Mouse (Mus musculus) regulatory T cell (primary cell): ENCODE measurements around the gene Numa1.
"Not testable (repeated sequence)": the region's sequence is repeated elsewhere in the genome, so short reads cannot be mapped to it uniquely, and the experiment has no call there.

Experiments used
- in situ Hi-C: fragments of 300-600 bp; cut with MboI, MseI; formaldehyde crosslinking; loops from one replicate; pipeline ENCODE4 v1.15.1; 2025; ENCODE audit warnings: high pct_unique_total_duplicates

The Numa1 gene

DNA sequence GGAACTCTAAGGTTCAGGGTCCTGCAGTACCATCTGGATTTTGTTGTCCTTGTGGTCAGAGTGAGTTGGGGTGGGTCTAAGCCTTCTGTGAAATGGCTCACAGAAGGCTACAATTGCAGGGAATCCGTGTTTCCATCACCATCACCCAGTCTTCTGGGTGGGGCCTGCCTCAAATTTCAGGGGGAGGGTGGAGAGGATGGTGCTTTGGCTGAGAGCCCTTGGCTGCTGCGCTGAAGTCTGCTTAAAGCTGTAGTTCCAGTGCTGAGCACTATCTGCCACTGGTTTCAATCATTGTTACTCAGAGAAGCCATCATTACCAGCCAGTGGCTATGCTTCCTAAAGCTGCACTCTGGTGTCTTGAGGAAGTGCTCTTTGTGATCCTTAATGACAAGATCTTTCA, 40.6 kb downstream of the Numa1 start:
- in situ Hi-C loops: no loop called here

DNA sequence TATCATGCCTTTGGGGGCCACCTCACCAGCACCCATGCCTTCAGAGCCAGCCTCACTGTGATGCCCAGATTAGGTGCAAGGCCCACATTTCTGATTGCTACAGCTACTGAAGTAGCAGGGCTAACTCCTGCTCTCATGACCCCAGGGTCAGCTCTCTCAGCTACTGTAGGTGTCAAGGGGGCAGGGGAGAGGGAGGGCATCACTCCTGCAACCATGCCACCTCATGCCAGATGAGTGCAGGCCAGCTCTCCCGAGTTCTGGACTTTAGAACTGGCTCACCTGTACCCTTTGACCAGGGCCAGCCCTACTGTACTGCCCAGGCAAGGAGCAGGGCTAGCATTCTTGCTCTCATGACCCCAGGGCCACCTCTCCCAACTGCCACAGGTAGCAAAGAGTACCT, 48.8 kb downstream of the Numa1 start:
- in situ Hi-C loops: loop anchor here (10.0 kb wide), 1 partner anchor 1978 kb away; the partner anchor contains the start of gene Chrdl2

DNA sequence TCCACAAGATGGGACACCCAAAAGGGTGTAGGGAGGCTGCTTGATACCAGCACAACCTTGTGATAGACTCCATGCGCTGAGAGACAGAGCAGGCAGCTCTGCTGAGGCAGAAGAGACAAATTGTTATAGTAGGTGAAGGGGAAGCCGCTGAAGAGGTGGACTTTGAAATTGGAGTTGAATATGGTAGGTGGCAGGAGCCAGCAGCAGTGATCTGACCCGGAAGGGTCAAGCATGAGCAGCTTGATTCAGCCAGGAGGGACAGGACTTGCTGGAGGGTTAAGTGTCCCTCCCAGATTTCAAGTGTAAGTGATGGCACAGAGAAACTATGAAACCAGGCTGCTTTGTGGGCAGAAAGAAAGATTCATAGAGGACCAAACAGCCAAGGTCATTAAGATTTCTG, 51.2 kb downstream of the Numa1 start:
- in situ Hi-C loops: loop anchor here (10.0 kb wide), 1 partner anchor 1980 kb away; the partner anchor contains the start of gene Chrdl2

GRCm38 (mm10) chr7:101994241-101994640, 60.3 kb downstream of the Numa1 start:
- in situ Hi-C loops: no loop called here

DNA sequence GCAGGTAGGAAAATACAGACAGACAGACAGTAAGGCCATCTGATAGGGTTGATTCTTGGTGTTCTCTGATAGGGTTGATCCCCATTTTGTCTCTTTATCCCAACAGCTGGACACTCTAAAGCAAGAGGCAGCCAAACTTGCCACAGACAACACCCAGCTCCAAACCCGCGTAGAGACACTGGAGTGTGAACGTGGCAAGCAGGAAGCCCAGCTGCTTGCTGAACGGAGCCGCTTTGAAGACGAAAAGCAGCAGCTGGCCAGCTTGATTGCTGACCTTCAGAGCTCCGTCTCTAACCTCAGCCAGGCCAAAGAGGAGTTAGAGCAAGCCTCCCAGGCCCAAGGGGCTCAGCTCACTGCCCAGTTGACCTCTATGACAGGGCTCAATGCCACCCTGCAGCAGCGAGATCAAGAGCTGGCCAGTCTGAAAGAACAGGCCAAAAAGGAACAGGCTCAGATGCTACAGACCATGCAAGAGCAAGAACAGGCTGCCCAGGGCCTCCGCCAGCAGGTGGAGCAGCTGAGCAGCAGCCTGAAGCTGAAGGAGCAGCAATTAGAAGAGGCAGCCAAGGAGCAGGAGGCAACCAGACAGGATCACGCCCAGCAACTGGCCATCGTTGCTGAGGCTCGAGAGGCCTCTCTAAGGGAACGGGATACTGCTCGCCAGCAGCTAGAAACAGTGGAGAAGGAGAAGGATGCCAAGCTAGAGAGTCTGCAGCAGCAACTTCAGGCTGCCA, 64.5 kb downstream of the Numa1 start:
- in situ Hi-C loops: no loop called here

- in situ Hi-C loops: no loop called here
Measured at GRCm38 (mm10) chr7:101999461-102000151, 65.7 kb downstream of the Numa1 start.

DNA sequence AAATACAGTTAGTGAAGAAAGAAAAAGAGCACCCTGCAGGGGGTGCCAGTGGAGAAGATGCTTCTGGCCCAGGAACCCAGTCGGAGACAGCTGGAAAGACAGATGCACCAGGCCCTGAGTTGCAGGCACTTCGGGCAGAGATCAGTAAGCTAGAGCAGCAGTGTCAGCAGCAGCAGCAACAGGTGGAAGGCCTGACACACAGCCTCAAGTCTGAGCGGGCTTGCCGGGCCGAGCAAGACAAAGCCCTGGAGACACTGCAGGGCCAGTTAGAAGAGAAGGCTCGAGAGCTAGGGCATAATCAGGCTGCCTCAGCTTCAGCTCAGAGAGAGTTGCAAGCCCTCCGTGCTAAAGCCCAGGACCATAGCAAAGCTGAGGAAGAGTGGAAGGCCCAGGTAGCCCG, 66.4 kb downstream of the Numa1 start:
- in situ Hi-C loops: no loop called here

DNA sequence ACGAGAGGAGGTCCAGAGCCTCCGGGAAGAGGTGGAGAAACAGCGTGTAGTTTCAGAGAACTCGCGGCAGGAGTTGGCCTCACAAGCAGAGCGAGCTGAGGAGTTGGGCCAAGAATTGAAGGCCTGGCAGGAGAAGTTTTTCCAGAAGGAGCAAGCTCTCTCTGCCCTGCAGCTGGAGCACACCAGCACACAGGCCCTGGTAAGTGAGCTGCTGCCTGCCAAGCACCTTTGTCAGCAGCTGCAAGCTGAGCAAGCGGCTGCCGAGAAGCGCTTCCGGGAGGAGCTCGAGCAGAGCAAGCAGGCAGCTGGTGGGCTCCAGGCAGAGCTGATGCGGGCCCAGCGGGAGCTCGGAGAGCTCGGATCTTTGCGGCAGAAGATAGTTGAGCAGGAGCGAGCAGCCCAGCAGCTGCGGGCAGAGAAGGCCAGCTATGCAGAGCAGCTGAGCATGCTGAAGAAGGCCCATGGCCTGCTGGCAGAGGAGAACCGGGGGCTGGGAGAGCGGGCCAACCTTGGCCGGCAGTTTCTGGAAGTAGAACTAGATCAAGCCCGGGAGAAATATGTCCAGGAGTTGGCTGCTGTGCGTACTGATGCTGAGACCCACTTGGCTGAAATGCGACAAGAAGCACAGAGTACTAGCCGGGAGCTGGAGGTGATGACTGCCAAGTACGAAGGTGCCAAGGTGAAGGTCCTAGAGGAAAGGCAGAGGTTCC, 67.2 kb downstream of the Numa1 start:
- in situ Hi-C loops: no loop called here

DNA sequence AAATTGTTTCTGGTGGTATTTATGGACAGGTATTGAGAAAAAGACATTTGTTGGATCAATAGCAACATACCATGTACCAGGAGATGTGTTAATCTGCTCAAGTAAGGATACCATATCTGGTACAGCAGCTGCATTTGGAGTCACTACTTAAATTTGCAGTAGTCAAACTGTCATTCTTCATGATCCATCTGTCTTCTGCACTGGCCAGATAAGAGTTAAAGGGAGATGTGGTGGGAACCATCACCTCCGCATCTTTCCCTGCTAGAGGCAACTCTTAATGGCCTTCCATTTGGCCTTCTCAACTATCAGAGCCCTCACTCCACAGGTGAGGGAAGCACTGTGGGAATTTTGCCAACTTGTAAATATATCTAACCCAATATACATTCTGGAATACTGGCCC, 72.6 kb downstream of the Numa1 start:
- in situ Hi-C loops: no loop called here

DNA sequence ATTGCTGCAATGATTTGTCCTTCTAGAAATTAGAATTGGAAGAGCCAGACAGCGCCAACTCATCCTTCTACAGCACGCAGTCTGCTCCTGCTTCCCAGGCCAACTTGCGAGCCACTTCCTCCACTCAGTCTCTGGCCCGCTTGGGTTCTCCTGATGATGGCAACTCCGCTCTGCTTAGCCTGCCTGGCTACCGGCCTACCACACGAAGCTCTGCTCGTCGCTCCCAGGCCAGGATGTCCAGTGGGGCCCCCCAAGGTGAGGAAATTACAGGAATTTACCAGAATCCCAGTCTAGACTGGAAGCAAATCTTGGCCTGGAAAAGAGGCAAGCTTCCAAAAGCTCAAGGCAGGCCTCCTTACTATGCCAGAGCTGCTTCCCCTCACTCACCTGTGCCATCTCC, 77.9 kb downstream of the Numa1 start:
- in situ Hi-C loops: no loop called here

DNA sequence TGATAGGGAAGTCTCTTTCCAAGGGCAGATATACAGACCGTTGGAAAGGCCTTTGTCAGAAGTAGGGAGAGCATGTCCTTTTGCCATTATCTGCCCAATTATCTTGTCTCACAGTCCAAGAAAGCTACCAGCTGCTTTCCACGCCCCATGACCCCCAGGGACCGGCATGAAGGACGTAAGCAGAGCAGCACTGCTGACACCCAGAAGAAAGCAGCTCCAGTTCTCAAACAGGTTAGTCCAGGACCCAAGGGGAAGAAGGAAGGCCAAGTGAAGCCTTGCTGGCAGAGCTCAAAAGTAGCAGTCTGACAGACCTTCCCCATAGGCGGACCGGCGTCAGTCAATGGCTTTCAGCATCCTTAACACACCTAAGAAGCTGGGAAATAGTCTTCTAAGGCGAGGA, 79.5 kb downstream of the Numa1 start:
- in situ Hi-C loops: no loop called here

- in situ Hi-C loops: no loop called here
Measured at GRCm38 (mm10) chr7:102014995-102015394, 81.1 kb downstream of the Numa1 start.

DNA sequence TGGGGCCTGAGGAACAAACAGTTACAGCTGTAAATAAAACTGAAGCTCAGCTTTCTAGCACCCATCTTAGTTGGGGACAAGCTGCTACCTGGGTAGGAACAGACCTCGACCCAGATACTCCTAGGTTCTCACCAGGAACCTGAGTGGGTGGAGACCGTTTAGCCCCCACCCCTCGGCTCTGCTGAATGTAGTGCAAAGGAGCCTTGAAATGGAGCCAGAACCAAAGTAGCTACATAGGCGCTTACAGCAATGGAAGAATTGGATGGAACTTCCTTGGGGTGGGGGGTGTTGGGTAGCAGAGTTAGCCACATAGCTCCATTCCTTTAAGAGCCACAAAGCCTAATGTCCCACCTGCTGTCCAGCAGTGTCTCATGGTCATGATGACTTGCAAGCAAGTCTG, 83.0 kb downstream of the Numa1 start:
- in situ Hi-C loops: no loop called here

DNA sequence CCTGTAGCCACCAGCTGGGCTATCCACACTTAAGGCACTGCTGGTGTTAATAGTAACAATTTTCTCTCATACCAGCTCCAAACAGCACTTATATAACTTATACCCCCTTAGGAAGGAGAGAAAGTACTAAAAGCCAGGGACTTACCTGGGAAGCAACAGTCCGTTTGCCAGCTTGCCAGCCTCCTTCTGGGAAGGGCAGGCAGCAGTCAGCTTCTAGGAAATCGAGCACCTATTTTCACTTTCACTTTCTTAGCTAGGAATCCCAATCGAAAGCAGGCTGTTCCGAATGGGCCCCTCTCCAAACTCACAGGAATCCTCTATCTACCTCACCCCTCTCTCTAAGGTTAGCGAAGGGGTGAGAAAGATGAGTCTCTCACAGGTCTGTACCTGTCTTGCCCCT, 83.5 kb downstream of the Numa1 start:
- in situ Hi-C loops: no loop called here

GRCm38 (mm10) chr7:102018034-102018433, 84.1 kb downstream of the Numa1 start:
- in situ Hi-C loops: no loop called here

GRCm38 (mm10) chr7:102018590-102018989, 84.7 kb downstream of the Numa1 start, which contains the start of gene Il18bp:
Il18bp (minus strand) TSS chr7:102018690.
- in situ Hi-C loops: no loop called here

DNA sequence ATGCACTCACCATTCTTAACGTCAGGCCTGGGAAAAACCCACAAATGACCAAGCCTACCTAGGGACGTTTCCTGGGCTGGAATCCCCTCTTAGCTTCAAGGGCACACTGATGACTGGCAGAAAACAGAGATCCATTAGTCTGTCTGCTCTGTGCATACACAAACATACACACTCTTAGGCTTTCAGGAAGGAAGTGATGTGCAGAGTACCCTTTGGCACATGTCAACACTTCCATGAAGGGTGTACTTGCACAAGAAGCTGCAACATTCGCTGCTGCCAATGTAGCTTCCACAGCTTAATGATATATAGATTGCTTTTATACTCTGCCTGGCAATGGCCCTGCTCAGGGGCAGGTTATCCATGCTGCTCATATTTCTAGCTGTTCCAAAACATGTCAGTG, 85.5 kb downstream of the Numa1 start:
- in situ Hi-C loops: no loop called here

- in situ Hi-C loops: not testable (repeated sequence)
Measured at GRCm38 (mm10) chr7:102020934-102021333, 87.0 kb downstream of the Numa1 start.

GRCm38 (mm10) chr7:102023821-102024220, 89.9 kb downstream of the Numa1 start:
- in situ Hi-C loops: no loop called here

GRCm38 (mm10) chr7:102025187-102026119, 91.5 kb downstream of the Numa1 start:
- in situ Hi-C loops: no loop called here

DNA sequence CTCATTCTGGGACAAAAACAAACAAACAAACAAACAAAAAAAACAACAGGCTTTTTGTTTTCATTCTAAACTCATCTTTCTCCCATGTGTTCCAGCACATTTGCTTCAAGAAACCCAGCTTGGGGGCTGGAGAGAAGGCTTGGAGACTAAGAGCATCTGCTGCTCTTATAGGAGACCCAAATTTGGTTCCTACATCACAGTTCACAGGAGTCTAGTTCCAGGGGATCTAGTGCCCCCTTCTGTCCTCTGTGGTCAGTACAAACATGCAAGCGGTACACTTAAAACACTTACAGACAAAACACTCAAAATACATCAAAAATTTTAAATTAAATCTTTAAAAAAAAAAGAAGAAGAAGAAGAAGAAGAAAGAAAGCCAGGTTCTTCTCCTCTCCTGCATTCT, 101.0 kb downstream of the Numa1 start:
- in situ Hi-C loops: no loop called here
